Mouse (Mus musculus): Measurements from ENCODE around the gene Tedc1. TPM values are rescaled to one million over a fixed set of nuclear protein-coding genes. Genes with fewer than 3 reads are reported as not detected.
"Not testable (repeated sequence)": the region's sequence is repeated elsewhere in the genome, so short reads cannot be mapped to it uniquely, and the experiment has no call there.

Gene Tedc1
- total RNA-seq, 1 experiment from 2014 or later: 19.6 TPM

- ATAC-seq (replicated peaks; ENCODE audit: low read depth, poor library complexity, severe bottlenecking): no peak
Measured at GRCm38 (mm10) chr12:113188349-113189055, 32.3 kb downstream of the Tedc1 start.

DNA sequence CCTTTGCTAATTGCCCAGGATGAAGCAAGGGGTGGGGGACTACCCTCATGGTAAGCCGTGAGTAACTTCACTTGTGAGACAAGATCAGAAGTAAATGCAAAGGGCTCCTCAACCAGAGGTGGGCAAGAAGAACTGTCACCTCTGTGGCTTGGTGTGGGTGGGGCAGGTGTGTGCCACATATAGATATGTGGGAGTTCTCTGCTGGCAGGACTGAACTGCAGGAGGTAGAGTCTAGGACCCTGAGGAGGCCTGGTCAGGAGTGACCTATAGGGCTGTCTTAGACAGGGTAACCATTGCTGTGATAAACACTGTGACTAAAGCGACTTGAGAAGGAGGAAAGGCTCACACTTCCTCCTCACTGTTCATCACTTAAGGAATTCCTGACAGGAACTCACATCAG lies 37.2 kb downstream of the Tedc1 start:
- ATAC-seq (replicated peaks; ENCODE audit: low read depth, poor library complexity, severe bottlenecking): no peak

GRCm38 (mm10) chr12:113199132-113199531 lies 42.9 kb downstream of the Tedc1 start:
- ATAC-seq (replicated peaks; ENCODE audit: low read depth, poor library complexity, severe bottlenecking): not testable (repeated sequence)

GRCm38 (mm10) chr12:113201301-113201700 lies 45.1 kb downstream of the Tedc1 start:
- no peak for ATAC-seq (replicated peaks; ENCODE audit: low read depth, poor library complexity, severe bottlenecking)

- ATAC-seq (replicated peaks; ENCODE audit: low read depth, poor library complexity, severe bottlenecking): no peak
Measured at GRCm38 (mm10) chr12:113202008-113202407, 45.8 kb downstream of the Tedc1 start.

DNA sequence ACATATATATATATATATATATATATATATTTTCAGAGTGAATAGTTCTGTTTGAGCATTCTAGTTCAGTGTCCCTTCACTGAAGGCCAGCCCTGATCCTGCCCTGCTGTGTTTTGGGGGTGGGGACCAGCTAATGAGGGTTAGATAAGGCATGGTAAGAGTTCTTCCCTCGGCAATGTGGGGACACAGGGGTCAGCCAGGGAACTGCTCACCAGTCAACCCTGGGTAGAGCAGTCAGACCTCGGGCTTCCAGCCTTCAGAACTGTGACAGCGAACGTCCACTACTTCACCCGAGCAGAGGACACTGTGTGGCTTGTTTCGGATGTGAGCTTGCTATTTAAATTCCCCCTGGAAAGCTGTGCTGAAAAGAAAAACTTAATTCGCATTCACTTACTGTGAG lies 47.3 kb downstream of the Tedc1 start:
- ATAC-seq (replicated peaks; ENCODE audit: low read depth, poor library complexity, severe bottlenecking): no peak

DNA sequence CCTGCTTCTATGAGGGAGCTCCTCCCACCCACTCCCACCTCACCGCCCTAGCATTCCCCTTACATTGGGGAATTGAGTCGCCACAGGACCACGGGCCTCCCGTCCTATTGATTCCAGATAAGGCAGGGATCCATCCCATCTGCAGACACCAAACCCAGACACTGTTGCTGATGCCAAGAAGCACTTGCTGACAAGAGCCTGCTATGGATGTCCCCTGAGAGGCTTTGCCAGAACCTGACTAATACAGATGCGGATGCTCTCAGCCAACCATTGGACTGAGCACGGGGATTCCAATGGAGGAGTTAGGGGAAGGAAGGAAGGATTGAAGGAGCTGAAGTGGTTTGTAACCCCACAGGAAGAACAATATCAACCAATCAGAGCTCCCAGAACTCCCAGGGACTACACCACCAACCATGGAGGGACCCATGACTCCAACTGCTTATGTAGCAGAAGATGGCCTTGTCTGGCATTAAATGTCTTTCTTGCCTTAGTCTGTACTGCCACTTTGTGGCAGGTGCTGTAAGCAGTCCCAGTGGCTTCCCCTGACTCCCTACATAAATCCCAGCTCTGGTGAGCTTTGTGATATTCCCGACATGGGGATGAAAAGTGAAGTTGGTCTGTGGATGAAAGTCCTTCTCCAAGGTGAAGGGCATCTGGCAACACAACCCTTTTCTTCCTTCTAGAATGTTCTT lies 49.2 kb downstream of the Tedc1 start:
- peak; percentile 54; the same call in 1 of the 2 replicates for ATAC-seq (replicated peaks; ENCODE audit: low read depth, poor library complexity, severe bottlenecking)

GRCm38 (mm10) chr12:113207737-113208136 lies 51.5 kb downstream of the Tedc1 start:
- ATAC-seq (replicated peaks; ENCODE audit: low read depth, poor library complexity, severe bottlenecking): no peak

GRCm38 (mm10) chr12:113210586-113211378 lies 54.6 kb downstream of the Tedc1 start:
- ATAC-seq (replicated peaks; ENCODE audit: low read depth, poor library complexity, severe bottlenecking): no peak

GRCm38 (mm10) chr12:113211772-113212171 lies 55.6 kb downstream of the Tedc1 start:
- no peak for ATAC-seq (replicated peaks; ENCODE audit: low read depth, poor library complexity, severe bottlenecking)

- ATAC-seq (replicated peaks; ENCODE audit: low read depth, poor library complexity, severe bottlenecking): no peak
Measured at GRCm38 (mm10) chr12:113212326-113212924, 56.2 kb downstream of the Tedc1 start.

DNA sequence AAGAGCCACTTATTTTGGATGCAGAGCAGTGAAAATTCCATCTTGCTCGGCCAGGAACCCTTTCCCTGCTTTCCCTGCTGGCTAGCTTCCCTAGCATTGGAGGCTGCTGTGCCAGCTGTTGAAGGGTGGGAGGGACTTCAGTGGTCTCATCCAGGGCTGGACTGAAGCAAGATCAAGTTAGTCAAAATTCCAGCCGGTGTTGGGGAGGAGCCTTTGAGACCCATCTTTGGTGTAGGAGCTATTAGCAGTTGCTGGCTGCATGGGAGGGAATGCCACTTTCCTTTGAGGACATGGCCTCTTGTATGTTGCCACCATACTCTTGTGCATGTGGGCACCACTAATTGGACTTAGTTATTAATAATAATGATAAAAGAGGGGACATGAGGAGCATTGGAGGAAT lies 57.0 kb downstream of the Tedc1 start:
- ATAC-seq (replicated peaks; ENCODE audit: low read depth, poor library complexity, severe bottlenecking): no peak

DNA sequence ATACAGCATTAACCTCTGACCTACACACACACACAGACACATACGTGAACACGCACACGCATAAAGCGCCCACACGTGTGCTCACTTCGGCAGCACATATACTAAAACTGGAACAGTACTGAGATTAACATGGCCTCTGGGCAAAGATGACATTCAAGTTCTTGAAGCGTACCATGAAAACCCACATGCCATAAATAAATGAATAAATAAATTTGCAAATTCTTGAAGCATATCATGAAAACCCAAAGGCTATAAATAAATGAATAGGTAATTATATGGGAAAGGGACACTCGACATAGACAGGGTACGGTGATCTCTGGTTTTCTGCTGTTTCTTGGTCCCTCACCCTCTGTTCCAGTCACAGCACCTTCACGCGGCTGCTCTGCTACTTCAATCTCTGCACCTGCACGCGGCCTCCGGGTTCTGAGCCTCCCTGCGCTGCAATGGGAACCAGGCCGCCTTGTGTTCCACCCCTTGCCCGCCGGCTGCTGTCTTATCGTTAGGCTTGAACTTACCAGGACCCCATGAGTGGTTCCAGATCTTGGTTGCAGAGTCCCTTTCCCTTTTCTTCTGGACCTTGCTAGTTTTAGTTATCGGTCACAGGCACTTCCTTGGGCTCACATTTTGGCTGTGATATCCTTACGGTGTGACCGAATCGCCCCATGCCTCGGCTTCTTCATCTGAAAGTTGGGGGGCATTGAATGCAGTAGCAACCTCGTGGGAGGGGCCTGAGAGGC lies 58.0 kb downstream of the Tedc1 start:
- no peak for ATAC-seq (replicated peaks; ENCODE audit: low read depth, poor library complexity, severe bottlenecking)

GRCm38 (mm10) chr12:113214972-113215666 lies 58.9 kb downstream of the Tedc1 start:
- ATAC-seq (replicated peaks; ENCODE audit: low read depth, poor library complexity, severe bottlenecking): peak; percentile 19; the same call in 1 of the 2 replicates

Other genes with a start within 250 kb of the Tedc1 start
- 1.5 and 6.3 TPM in 2 replicates for gene Jag2, start 226.6 kb upstream of the Tedc1 start, total RNA-seq (2017)
- 17.4 and 27.8 TPM in 2 replicates for gene Nudt14, start 214.3 kb upstream of the Tedc1 start, total RNA-seq (2017)
- gene Btbd6, start 179.9 kb upstream of the Tedc1 start, total RNA-seq (2017): 3.2 and 7.4 TPM in 2 replicates
- gene Brf1, start 155.7 kb upstream of the Tedc1 start, total RNA-seq (2017): 52.4 and 55.2 TPM in 2 replicates
- 15.5 and 15.9 TPM in 2 replicates for gene Pacs2, start 141.9 kb upstream of the Tedc1 start, total RNA-seq (2017)
- gene Tex22, start 81.9 kb upstream of the Tedc1 start, total RNA-seq (2017): not detected in 2 replicates
- 46.9 and 53.3 TPM in 2 replicates for gene Mta1, start 58.1 kb upstream of the Tedc1 start, total RNA-seq (2017)
- gene Crip2, start 16.2 kb upstream of the Tedc1 start, total RNA-seq (2017): 6.3 and 7.3 TPM in 2 replicates
- gene Crip1, start 10.1 kb upstream of the Tedc1 start, total RNA-seq (2017): 337 and 338 TPM in 2 replicates
- gene Tmem121, start 29.5 kb downstream of the Tedc1 start, total RNA-seq (2017): 1.2 TPM in 1 of 2 replicates, not detected in the other

All from common myeloid progenitor, adult 5-6 weeks (primary cell).